Mouse (Mus musculus) Muller cell, postnatal 12 days (primary cell): ENCODE measurements around the gene Sypl.

Source experiments
- DNase-seq: peaks from one replicate; pipeline ENCODE4 v3.0.0-alpha.2; 2015; ENCODE audit errors: inconsistent ontology term

Sypl gene

DNA sequence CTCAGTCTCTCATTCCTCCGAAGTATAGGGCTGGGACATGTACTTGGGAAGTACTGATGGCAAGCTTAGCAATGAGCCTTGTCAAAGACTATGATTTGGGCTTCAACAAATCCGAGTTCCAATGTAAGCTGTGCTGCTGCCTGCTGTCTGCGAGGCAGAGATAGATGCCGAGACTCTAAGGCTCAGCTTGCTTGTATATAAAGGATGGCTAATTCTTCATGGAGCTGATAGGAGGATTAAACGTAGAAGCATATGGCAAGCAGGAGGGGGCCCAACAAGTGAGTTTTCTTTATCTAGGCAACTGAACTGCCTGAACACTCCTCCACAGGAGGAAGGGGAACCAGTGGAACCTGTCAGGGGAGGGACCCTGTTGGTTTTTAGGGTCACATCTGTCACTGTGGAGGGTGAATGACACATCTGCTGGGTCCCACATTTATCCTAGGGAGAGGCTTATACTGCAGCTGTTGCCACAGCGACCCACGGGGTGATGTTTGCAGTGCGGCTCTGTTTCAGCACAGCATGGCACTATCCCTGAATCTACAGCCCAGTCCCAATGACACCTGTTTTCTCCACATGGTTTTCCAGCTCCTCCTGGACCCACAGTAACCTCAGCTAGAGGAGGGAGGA lies 49.8 kb downstream of the Sypl start:
- no peak for DNase-seq

- DNase-seq, result no peak
Measured at GRCm38 (mm10) chr12:33005858-33006257, 52.2 kb downstream of the Sypl start.

DNA sequence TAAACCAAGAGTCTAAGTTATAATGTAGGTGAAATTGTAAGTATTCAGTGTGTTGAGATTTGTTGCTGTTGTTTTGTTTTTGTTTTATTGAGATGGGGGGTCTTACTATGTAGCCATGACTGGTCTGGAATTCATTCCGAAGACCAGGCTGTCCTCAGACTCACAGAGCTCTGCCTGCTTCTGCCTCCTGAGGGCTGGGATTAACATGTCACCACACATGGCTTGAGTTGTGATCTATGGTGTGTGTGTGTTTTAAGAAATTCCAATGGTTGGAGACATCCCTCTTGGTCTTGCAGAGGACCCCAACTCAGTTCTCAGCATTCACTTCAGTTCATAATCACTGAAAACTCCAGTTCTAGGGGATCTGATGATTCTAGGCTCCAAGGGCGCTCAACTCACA lies 53.5 kb downstream of the Sypl start:
- DNase-seq, result no peak

GRCm38 (mm10) chr12:33008305-33009110 lies 54.8 kb downstream of the Sypl start:
- DNase-seq, result no peak

DNA sequence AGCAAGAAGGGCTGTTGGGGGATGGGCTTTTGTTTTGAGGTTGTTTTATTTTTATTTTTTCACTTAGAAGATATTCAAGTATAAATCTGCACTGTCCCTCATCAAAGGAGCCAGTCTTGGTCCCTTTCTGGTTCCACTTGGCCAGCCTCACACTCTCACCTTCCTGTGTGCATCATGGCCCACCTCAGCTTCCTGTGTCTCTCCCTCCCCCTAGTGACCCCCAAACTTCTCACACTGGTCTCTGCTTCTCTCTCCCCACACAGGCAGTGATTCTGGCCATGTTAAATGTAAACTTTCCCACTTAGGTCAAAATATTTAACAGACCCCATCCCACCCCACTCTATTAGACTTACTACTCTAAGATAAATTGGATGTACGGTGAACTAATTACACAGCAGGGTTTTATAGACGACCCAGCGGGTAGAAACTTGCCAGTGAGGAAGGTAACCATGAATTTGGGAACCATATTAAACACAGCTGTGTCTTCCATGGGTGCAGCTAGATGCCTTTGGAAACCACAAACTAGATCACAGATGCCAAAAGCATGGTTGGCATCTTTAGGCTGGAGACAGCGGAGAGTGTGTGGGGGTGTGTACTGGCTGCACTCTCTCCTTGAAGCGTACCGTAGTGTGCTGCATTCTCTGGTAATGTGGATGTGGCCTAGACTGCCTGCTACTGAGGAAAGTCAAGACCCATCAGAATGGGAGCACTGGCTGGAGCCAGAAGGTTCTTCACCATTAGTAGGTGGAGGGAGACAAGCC lies 55.7 kb downstream of the Sypl start:
- peak; percentile 30 for DNase-seq

DNA sequence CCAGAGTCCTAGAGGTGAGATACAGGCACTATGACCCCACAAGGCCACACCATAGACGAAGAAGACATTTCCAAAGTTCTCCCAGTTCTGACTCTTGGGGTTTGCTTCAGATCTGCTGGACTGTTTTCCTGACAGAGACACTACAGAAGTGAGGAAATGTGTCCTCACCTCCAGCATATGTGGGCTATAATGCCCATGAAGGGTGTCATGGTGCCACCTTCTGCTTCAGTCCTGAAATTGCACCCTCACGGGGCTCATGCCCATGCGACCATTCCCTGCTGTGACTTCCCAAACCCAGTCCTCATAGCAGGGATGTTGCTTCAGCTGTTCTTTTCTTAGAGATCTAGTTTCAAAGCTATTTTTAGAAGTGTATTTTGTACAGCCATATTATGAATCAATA lies 56.3 kb downstream of the Sypl start:
- peak; percentile 25 for DNase-seq

DNA sequence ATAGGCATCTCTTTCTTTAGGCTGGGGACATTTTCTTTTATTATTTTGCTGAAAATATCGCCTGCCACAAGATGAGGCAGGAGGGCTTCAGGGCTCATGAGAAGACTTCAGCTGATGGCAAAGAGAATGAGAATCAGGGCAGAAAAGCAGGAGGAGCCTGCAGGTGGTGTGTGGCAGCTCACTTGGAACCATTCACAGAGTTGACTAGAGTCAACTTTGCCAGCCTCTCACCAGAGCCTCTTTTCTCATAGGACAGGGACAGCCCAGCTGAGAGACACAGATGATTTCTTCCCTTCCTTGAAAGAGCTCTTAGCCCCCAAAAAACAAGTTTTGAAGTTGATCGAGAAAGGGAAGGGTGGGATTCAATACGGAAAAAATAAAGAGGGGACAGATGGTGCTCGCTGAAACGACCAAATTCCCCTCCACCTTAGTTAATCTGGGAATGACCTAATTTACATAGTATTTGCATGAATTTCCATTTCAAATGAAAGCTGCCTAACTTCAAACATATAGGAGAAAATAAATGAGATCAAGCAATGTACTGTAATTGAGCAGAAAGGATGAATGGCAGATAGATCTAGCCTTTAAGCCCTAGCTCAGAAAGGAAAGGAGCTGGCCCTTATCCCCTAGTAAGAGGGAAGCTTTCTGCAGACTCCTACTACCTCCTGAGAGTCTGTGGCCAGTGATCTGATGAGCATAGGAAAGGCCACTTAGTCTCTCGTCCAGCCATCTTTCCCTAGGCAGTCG lies 60.5 kb downstream of the Sypl start:
- no peak for DNase-seq

- no peak for DNase-seq
Measured at GRCm38 (mm10) chr12:33015103-33015502, 61.4 kb downstream of the Sypl start.

DNA sequence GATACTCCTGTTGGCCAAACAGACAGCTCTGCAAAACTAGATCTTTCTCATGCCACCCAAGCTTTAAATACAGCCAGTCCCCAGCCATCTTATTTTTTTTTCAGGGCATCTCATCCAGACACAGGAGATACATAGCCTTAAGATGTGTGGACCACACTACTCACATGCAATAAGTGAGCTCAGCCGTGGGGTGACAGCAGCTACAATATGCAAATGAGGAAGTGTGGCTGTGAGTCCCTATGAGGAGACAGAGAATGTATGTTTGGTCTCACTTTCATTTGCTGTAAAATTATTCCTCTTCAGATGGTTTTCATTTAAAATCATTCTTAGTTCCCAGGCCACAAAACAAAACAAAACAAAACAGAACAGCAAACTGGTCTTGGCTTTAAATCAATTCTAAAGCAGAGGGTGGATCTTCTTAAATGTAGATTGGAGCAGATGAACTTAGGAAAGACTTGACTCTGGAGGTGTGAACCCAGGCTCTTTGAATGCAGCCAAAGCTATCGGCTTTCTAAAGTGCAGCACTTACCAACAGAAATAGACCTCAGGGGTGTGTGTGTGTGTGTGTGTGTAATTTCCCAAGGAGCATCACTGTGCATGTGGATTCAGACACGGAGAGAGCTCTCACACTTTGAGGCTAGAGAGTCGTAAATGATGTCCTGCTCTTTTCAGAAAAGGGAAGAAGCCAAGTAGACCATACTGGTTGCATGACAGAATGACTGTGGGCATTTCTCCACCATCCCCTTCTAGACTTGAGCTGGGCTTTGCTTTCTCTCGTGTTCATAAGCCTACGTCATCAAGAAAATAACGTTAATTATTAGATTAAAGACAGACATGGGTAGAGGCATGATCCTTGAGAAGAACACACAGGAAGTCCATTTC lies 63.4 kb downstream of the Sypl start:
- DNase-seq, result no peak

GRCm38 (mm10) chr12:33018601-33019000 lies 64.9 kb downstream of the Sypl start:
- DNase-seq, result no peak

DNA sequence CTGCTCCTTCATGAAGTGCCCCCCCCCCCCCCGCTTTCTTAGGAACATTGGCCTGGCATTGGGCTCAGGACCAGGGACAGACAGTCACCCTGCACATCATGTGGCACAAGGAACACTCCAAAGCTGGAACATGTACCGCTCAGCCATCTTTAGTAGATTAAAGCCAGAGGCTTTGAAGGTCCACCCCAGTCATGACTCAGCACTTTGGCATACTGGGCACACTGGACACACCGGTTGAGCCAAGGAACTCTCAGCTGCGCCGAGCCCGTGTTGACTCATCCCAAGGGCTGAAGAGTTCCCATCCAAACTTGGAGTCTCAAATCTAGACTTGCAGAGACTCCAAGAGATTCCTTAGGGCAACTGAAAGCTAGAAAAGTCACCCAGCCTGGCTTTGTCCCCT lies 66.3 kb downstream of the Sypl start:
- DNase-seq, result peak; percentile 77

DNA sequence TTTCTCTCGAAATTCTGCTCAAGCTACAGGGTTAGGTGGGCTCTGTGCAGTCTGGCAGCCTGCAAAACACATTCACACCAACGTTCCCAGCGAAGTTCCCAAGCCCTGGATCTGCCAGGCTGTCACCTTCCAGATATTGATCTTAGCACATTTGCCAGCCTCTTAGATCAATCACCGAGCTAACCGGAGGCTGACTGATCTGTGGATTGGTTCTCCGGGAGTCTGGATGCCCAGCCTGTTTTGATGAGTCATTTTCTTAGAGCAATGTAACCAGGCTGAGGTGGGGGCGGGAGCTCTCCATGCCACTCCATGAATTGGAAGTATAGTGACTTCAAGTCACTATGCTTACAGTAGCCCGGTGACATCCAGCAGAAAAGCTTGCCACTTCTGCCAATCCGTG lies 67.4 kb downstream of the Sypl start:
- no peak for DNase-seq

GRCm38 (mm10) chr12:33021751-33022150 lies 68.1 kb downstream of the Sypl start:
- no peak for DNase-seq

DNA sequence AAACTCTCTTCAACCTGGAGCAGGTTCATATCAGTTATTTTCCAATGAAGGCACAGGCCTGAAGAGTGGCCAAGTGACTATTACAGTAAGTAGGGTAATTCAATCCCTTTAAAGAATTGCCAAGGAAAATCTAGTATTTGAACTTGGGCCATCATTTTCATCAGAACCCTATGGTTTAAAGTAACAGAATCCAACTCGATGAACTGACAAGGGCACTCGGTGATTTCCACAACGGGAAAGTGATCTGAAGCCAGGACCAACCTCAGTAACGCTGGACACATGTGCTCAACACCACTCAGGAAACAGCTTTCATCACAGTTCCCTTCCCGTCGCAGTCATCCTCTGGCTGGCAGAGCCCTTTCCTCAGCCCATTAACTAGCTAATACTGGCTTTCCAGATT lies 70.8 kb downstream of the Sypl start:
- no peak for DNase-seq

DNA sequence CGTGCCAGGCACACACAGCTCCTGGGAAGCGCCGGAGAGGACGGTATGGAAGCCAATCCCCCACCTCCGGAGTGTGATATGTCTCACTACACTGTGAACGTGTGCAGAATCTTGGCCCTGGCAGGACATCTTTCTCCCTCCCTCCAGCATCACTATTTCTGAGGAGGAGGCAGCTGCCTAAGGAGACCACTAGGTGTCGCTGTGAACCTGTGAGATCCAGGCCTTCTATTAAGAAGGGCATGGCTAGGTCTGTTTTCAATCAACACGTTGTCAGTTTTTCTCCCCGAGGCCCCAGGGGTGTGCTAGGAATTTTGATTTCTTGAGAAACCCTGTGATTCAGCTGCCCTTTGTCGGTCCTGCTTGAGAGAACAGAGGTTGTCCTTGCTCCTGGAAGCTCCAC lies 73.4 kb downstream of the Sypl start:
- peak; percentile 67 for DNase-seq

GRCm38 (mm10) chr12:33028109-33028691 lies 74.5 kb downstream of the Sypl start:
- DNase-seq, result no peak

GRCm38 (mm10) chr12:33028708-33029107 lies 75.0 kb downstream of the Sypl start:
- no peak for DNase-seq
